Mouse (Mus musculus) common myeloid progenitor, adult 5-6 weeks (primary cell): Measurements from ENCODE around the gene Ccl22. TPM values are rescaled to one million over a fixed set of nuclear protein-coding genes. Genes with fewer than 3 reads are reported as not detected.

Source experiments
- ATAC-seq: replicated peaks from 2 replicates; pipeline ENCODE4 v1.8.0; 2016; ENCODE audit warnings: low read depth, mild to moderate bottlenecking, moderate TSS enrichment, inconsistent platforms; ENCODE audit not compliant: poor library complexity, severe bottlenecking
- total RNA-seq: library from RNA; stranded (forward); fragments of 200-1000, 187-1606 nt; gene quantifications from 2 replicates; pipeline ENCODE4 v1.2.3, GENCODE M21; 2017

Ccl22 gene
- total RNA-seq, result not detected in 2 replicates

DNA sequence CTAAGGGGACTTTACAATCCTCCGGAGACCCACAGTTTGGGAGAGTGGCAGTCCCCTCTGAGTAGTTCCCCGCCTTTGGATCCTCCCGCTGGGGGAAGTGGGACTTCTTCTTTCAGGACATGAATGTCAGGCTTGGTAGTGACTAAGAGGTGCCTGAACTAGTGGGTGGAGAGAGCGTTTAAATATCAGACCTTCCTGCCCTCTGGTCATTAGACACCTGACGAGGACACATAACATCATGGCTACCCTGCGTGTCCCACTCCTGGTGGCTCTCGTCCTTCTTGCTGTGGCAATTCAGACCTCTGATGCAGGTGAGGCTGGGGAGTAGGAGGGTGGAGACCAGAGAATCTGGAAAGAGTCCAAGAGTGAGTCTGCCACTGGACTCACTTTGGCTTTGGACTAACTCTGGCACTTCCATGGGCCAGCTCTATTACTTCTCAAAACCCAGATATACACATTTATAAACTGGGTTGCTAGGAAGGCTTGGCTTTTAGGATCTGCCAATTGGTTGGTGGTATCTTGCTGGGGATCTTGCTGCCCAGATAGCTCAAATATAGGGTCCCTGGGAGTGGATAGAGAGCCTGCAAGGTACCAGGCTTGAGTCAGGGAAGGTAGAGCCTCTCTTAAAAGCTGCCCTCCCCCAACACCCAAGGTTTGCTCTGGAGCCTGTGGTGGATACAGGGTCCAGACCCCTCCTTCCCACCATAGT lies at the start of gene Ccl22:
Ccl22 (plus strand) TSS at position 115 of the 709 bp plus-strand sequence.
- ATAC-seq, result no peak

DNA sequence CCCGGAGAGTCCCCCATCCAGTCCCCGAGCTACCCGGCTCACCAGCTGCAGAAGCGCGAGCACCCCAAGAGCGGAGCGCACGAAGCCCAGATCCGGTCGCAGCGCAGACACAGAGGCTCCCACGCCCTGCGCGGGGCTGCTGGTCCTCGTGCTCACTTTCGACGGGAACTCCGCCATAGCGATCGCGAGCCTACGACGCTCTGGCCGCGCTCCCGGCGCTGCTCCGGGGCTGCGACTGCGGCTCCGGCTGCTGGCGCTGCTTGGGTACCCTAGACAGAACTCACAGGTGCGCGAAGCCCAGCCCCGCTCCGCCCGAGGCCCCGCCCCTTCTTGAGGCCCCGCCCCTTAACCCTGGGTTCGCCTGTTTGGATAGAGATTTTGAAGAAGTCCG lies 49.4 kb upstream of the Ccl22 start, which contains the start of gene Pllp:
Pllp (minus strand) TSS at position 285 of the 391 bp plus-strand sequence.
- peak; percentile 70 for ATAC-seq

DNA sequence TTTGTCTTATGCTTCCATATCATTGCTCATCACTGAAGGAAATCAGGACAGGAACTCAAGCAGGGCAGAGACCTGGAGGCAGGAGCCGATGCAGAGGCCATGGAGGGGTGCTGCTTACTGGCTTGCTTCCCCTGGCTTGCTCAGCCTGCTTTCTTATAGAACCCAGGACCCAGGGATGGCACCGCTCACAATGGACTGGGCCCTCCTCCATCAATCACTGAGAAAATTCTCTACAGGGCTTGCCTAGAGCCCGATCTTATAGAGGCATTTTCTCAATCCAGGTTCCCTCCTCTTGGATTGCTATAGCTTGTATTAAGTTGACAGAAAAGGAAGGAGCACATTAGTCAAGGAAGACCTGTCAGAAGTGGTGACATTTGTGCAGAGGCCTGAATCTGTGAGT lies 48.8 kb upstream of the Ccl22 start:
- ATAC-seq, result no peak

DNA sequence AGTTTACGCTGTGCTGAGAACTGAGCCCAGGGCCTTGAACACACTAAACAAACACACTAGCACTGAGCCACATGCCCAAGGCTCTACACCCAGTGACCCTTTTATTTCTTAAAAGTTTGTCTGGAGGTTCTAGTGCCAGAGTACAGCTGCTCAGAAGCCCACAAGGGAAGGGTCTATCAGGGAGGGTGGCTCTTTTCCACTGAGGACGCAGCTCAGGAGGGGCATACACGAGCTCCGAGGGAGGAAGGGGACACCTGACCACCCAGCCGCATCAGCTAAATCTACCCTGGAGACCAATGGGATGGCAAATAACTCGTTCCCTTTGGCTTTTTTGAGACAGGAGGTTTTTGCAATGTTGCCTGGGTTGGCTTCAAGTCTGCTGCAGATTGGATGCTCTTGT lies 47.4 kb upstream of the Ccl22 start:
- ATAC-seq, result no peak

- ATAC-seq, result no peak
Measured at GRCm38 (mm10) chr8:94699366-94699765, 46.0 kb upstream of the Ccl22 start.

DNA sequence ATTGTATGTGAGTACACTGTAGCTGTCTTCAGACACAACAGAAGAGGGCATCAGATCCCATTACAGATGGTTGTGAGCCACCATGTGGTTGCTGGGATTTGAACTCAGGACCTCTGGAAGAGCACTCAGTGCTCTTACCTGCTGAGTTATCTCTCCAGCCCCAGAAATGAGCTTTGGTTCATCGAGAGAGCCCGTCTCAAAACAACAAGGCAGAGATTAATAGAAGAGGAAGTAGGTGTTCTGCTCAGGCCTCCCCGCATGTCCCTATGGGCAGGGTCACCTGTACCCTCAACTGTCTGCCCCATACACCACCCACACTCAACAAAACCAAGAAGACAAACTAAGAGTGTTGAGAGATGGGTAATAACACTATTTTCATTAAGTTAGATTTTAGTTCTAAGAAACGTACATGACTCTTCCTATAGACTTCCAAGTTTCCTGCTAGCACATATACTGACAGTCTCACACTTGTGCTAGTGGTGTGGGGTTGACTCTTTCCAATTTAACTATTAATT lies 44.9 kb upstream of the Ccl22 start:
- no peak for ATAC-seq

GRCm38 (mm10) chr8:94702156-94702555 lies 43.2 kb upstream of the Ccl22 start:
- ATAC-seq, result no peak

DNA sequence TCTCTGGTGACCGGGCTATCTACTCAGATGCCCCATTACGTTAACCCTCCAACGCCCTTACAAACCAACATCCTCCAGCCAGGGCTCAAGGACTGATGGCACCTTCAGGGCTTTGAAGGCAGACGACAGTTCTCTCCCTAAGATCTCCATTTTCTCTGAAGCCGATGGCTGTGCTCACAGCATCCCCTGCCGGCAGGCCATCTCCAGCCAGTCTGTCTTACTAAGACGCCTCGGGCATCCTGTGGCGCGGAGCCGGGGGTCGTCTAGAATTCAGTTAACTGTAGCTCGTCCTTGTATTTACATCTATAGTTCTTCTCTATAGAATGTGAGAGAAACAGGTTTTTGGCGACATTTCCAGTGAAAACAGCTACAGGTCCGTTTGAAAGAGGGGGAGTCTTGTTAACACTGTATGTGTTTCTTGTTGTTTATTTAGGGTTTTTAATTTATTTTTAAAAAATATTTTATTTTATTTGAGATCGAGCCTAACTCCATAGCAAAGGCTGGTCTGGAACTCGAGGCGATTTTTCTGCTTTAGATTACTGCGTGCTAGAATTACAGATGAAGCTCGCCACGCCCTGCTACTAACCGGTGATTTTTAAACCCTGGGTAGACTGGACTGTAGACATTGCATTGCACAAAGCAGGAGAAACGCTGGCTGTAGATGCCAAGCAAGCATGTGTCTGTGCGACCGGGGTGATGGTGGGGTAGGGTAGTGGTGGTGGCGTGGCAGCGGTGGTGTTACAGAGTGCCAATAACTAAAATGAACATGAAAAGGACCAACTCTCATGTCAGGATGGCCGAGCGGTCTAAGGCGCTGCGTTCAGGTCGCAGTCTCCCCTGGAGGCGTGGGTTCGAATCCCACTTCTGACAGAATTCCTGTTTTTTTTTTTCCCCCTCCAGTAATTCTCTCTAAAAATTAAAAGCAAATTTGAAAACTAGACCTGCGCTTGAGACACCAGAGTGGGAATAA lies 42.3 kb upstream of the Ccl22 start:
- ATAC-seq, result peak; percentile 62

DNA sequence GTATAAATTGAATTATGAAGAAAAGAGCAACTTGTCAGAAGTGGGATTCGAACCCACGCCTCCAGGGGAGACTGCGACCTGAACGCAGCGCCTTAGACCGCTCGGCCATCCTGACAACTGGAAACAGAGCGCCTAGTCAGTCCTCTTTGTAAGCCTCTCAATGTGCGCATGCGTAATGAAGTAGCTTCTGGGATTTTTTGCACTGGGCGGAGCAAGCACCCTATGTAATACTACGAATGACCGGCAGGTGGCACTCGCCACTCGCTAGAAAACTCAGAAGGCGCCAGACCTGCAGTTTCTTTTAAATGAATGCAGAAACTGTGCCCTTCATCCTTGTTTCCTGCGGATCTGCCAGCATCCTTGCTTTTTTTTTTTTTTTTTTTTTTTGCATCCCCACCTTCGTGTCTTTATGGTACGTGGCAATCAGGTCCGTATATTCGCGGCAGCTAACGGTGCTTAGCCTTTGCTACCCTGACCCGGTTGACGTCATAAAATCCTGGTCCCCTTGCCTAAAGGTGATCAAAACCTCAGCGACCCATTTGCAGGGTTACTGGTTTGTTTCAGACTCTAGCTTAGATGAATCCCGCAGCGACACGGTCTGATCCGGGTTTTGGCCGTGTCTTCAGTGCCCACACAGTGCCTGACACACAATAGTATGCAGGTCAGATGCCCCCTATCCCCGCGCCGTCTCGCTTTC lies 41.3 kb upstream of the Ccl22 start:
- peak; percentile 68 for ATAC-seq

DNA sequence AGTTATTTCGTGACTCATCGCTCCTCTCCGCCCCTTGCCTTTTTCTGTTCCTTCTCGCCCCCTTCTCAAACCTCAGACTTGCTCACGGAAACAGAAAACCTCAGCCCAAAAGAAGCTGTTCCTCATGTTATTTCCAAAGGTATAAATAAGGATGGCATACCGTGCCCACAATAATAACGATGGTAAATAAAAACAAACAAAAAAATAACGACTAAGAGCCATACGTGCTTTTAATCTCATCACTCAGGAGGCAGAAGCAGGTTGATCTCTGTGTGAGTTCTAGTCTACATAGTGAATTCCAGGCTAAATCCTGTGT lies 40.8 kb upstream of the Ccl22 start:
- no peak for ATAC-seq

- ATAC-seq, result no peak
Measured at GRCm38 (mm10) chr8:94705581-94706245, 39.7 kb upstream of the Ccl22 start.

- ATAC-seq, result no peak
Measured at GRCm38 (mm10) chr8:94706732-94707395, 38.5 kb upstream of the Ccl22 start.

DNA sequence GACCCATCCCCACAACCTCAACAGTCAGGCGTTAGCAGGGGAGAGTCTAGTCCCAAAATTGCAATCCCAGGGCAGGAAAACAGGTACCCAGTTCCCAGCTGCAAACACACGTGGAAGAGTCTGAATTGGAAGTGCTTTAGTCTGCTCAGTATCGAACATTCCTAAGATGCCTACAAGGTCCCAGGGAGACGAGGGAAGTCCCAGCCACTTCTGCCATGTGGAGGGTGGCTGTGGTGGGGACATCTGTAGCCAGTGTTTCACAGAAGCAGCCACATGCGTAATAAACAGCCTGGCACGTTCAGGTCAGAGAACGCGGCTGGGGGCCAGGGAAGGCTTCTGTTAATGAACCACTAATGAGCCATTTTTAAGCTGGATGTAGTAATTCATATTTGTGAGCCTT lies 35.1 kb upstream of the Ccl22 start:
- no peak for ATAC-seq

- ATAC-seq, result peak; percentile 83
Measured at GRCm38 (mm10) chr8:94711160-94711718, 34.2 kb upstream of the Ccl22 start.

DNA sequence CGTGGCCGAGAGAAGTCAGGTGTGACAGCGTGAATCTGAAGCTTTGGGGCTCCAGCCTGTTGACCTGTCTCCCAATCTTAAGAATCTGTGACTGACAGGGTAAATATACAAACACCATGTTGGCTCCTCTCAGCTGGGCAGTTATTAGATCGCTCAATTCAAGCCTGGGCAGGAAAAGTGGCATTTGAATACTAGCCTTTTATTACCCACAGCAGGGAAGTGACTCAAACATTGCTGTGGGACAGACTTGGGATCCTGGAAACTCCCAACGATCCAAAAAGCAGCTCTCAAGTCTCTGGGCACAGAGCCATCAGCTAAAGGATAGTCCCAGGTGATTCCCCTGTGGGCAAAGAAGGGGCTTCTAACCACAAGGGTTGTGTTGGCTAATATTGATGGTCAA lies 30.8 kb upstream of the Ccl22 start:
- no peak for ATAC-seq

- no peak for ATAC-seq
Measured at GRCm38 (mm10) chr8:94715871-94716270, 29.5 kb upstream of the Ccl22 start.

- ATAC-seq, result no peak
Measured at GRCm38 (mm10) chr8:94716841-94717240, 28.5 kb upstream of the Ccl22 start.

DNA sequence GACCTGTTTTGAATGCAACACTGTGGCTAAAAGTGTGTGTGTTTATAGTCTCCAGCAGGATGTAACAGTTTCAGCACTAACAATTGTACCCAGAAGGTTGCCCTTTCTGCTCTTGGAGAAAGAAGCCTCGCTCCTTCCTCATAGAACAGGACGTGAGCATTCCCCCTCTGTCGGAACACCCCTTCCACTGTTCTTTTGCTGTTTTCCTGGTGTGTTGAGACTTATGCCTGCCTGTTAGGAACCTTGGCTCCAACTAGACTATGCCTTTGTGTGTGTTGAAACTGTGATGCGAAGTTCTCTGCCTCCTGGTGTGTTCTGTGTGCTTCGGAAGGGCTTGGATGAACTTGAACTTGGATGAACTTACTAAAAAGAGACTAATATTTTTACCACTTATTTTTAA lies 19.4 kb upstream of the Ccl22 start:
- no peak for ATAC-seq

DNA sequence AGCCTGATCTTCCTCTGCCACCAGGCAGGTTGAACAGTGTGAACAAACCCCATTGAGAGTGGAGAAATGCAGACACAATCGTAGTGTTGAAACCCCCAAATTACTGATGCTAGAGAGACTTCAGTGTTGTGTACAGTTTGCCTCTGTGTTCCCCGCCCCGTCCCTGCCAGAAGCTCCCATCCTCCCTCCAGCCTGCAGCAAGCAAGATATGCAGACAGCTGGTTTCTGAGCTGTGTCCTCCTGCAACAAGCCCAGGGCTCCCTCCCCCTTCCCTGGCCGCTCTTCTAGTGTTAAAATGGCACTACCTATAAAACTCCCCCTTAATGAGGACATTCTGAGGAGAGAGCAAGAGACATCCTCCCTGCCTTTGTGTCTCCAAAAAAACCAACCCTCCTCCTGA lies 16.1 kb upstream of the Ccl22 start:
- ATAC-seq, result no peak
